Mouse (Mus musculus): ENCODE results near the gene Atp1b3. TPM values are rescaled to one million over a fixed set of nuclear protein-coding genes. Genes with fewer than 3 reads are reported as not detected.
A peak's percentile ranks its signal among the peaks of the same experiment; 100 is the strongest.
"Not testable (repeated sequence)": the region's sequence is repeated elsewhere in the genome, so short reads cannot be mapped to it uniquely, and the experiment has no call there.

Atp1b3 gene
- polyA plus RNA-seq (2015; fragmentation: Nextera tagmentation; extraction: Ambion mirVana), result 178 and 186 TPM in 2 replicates

- H3K36me3 ChIP-seq (ENCODE audit: insufficient read depth, low read length), result no peaks in the 10 kb centered on the region
- no peaks in the 10 kb centered on the region for H3K9me3 ChIP-seq (ENCODE audit: low read length)
- peak within 1 kb of the TSS; percentile 94 for H3K27ac ChIP-seq (ENCODE audit: low read length)
- no peaks in the 10 kb centered on the region for H3K27me3 ChIP-seq (ENCODE audit: insufficient read depth, low read length)
- peak within 1 kb of the TSS; percentile 87 for H3K9ac ChIP-seq (replicated peaks; ENCODE audit: low read length)
- H3K4me2 ChIP-seq (replicated peaks; ENCODE audit: low read depth, low read length), result peak within 1 kb of the TSS; percentile 64
- H3K4me1 ChIP-seq (ENCODE audit: insufficient read depth, low read length), result peaks cover 19% of the 10 kb centered on the region
- ATAC-seq (ENCODE audit: low FRiP score, low TSS enrichment), result peak; percentile 98
- H3K4me3 ChIP-seq (ENCODE audit: low read length), result peak within 1 kb of the TSS; percentile 72
- WGBS, result under 1% methylated on average over 60 of the region's 81 CpGs
Measured at GRCm38 (mm10) chr9:96364141-96364838, at the start of gene Atp1b3. Gene Atp1b3, minus strand, starts transcription at chr9:96364442.

- Histone ChIP-seq H3K27me3 (ENCODE audit: insufficient read depth, low read length) (no peaks in the 10 kb centered on the region), H3K9me3 (ENCODE audit: low read length) (no peaks in the 10 kb centered on the region), H3K4me2 (replicated peaks; ENCODE audit: low read depth, low read length) (no peak overlapping the region), H3K9ac (replicated peaks; ENCODE audit: low read length) (no peak overlapping the region), H3K36me3 (ENCODE audit: insufficient read depth, low read length) (no peaks in the 10 kb centered on the region), H3K27ac (ENCODE audit: low read length) (no peak overlapping the region), H3K4me3 (ENCODE audit: low read length) (no peak overlapping the region), H3K4me1 (ENCODE audit: insufficient read depth, low read length) (no peaks in the 10 kb centered on the region)
- ATAC-seq (ENCODE audit: low FRiP score, low TSS enrichment), result no peak
- WGBS, result 70% methylated on average over 9 of the region's 9 CpGs
Measured at GRCm38 (mm10) chr9:96412821-96413405, 48.7 kb upstream of the Atp1b3 start.

DNA sequence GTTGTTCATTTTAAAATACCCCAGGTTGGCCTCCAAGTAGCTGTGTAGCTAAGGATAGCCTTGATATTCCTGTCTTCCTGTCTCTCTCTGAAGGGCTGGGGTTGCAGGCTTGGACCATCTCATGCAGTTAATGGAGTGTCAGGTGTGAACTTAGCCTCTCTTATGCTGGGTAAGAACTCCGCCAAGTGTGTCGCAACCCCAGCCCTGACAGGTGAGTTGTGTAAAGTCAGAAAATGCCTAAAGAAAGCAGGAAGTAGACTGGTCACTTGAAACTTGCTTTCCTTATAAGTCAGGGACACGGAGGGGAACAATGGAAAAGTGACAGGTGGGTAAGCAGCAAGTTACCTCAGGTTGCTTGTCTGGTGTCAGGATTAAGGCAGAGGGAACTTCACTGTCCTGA lies 40.1 kb upstream of the Atp1b3 start:
- Histone ChIP-seq H3K4me2 (replicated peaks; ENCODE audit: low read depth, low read length) (no peak overlapping the region), H3K9ac (replicated peaks; ENCODE audit: low read length) (no peak overlapping the region), H3K4me1 (ENCODE audit: insufficient read depth, low read length) (no peaks in the 10 kb centered on the region), H3K4me3 (ENCODE audit: low read length) (no peak overlapping the region), H3K27ac (ENCODE audit: low read length) (no peak overlapping the region), H3K27me3 (ENCODE audit: insufficient read depth, low read length) (no peaks in the 10 kb centered on the region), H3K36me3 (ENCODE audit: insufficient read depth, low read length) (no peaks in the 10 kb centered on the region), H3K9me3 (ENCODE audit: low read length) (no peaks in the 10 kb centered on the region)
- 87% methylated on average over 3 of the region's 3 CpGs for WGBS
- ATAC-seq (ENCODE audit: low FRiP score, low TSS enrichment), result no peak

GRCm38 (mm10) chr9:96399916-96400315 lies 35.7 kb upstream of the Atp1b3 start:
- not testable (repeated sequence) for H3K4me2 ChIP-seq (replicated peaks; ENCODE audit: low read depth, low read length); H3K27ac ChIP-seq (ENCODE audit: low read length); H3K36me3 ChIP-seq (ENCODE audit: insufficient read depth, low read length); H3K27me3 ChIP-seq (ENCODE audit: insufficient read depth, low read length); H3K4me1 ChIP-seq (ENCODE audit: insufficient read depth, low read length); H3K4me3 ChIP-seq (ENCODE audit: low read length); H3K9ac ChIP-seq (replicated peaks; ENCODE audit: low read length); H3K9me3 ChIP-seq (ENCODE audit: low read length); ATAC-seq (ENCODE audit: low FRiP score, low TSS enrichment)
- 94% methylated on average over 3 of the region's 3 CpGs for WGBS

- Histone ChIP-seq H3K36me3 (ENCODE audit: insufficient read depth, low read length) (no peaks in the 10 kb centered on the region), H3K27ac (ENCODE audit: low read length) (no peak overlapping the region), H3K4me3 (ENCODE audit: low read length) (no peak overlapping the region), H3K4me2 (replicated peaks; ENCODE audit: low read depth, low read length) (no peak overlapping the region), H3K27me3 (ENCODE audit: insufficient read depth, low read length) (no peaks in the 10 kb centered on the region), H3K4me1 (ENCODE audit: insufficient read depth, low read length) (peaks cover 4% of the 10 kb centered on the region; the same call in 1 of the 2 replicates), H3K9ac (replicated peaks; ENCODE audit: low read length) (no peak overlapping the region), H3K9me3 (ENCODE audit: low read length) (no peaks in the 10 kb centered on the region)
- WGBS, result 68% methylated on average over 6 of the region's 6 CpGs
- no peak for ATAC-seq (ENCODE audit: low FRiP score, low TSS enrichment)
Measured at GRCm38 (mm10) chr9:96399425-96399878, 35.2 kb upstream of the Atp1b3 start.

DNA sequence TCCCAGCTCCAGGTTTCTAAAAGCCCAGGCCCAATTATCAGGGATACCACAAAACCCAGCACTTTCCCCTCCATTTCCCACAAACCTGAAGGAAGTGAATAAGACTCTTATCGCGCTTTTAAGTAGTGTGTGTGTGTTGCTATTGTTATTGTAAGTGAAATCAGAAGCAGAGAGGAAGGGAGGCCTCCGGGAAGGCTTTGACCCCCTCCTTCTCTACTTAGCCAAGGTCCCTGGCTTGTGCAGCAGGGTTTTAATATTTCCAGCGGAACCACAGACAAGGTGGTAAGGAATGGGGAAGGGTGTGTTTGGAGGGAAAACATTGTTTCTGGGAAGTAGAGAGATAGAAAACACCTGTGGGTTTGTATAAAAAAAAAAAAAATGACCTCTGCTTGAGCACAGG lies 34.4 kb upstream of the Atp1b3 start:
- Histone ChIP-seq H3K9ac (replicated peaks; ENCODE audit: low read length) (no peak overlapping the region), H3K4me1 (ENCODE audit: insufficient read depth, low read length) (peaks cover 4% of the 10 kb centered on the region; the same call in 1 of the 2 replicates), H3K9me3 (ENCODE audit: low read length) (no peaks in the 10 kb centered on the region), H3K27ac (ENCODE audit: low read length) (peak overlapping the region; percentile 34; the same call in 1 of the 2 replicates), H3K4me2 (replicated peaks; ENCODE audit: low read depth, low read length) (no peak overlapping the region), H3K4me3 (ENCODE audit: low read length) (no peak overlapping the region), H3K36me3 (ENCODE audit: insufficient read depth, low read length) (no peaks in the 10 kb centered on the region), H3K27me3 (ENCODE audit: insufficient read depth, low read length) (no peaks in the 10 kb centered on the region)
- no peak for ATAC-seq (ENCODE audit: low FRiP score, low TSS enrichment)
- WGBS, result 20% methylated on average over 4 of the region's 4 CpGs

- Histone ChIP-seq H3K4me2 (replicated peaks; ENCODE audit: low read depth, low read length) (no peak overlapping the region), H3K4me3 (ENCODE audit: low read length) (no peak overlapping the region), H3K27ac (ENCODE audit: low read length) (peak overlapping the region; percentile 34; the same call in 1 of the 2 replicates), H3K9ac (replicated peaks; ENCODE audit: low read length) (no peak overlapping the region), H3K36me3 (ENCODE audit: insufficient read depth, low read length) (no peaks in the 10 kb centered on the region), H3K27me3 (ENCODE audit: insufficient read depth, low read length) (no peaks in the 10 kb centered on the region), H3K4me1 (ENCODE audit: insufficient read depth, low read length) (peaks cover 4% of the 10 kb centered on the region; the same call in 1 of the 2 replicates), H3K9me3 (ENCODE audit: low read length) (no peaks in the 10 kb centered on the region)
- 46% methylated on average over 8 of the region's 8 CpGs for WGBS
- ATAC-seq (ENCODE audit: low FRiP score, low TSS enrichment), result no peak
Measured at GRCm38 (mm10) chr9:96398165-96398564, 33.9 kb upstream of the Atp1b3 start.

GRCm38 (mm10) chr9:96394910-96395690 lies 30.9 kb upstream of the Atp1b3 start:
- H3K4me3 ChIP-seq (ENCODE audit: low read length), result no peak overlapping the region
- no peak overlapping the region for H3K27ac ChIP-seq (ENCODE audit: low read length)
- ATAC-seq (ENCODE audit: low FRiP score, low TSS enrichment), result no peak
- 65% methylated on average over 16 of the region's 16 CpGs for WGBS
- H3K9ac ChIP-seq (replicated peaks; ENCODE audit: low read length), result no peak overlapping the region
- no peaks in the 10 kb centered on the region for H3K27me3 ChIP-seq (ENCODE audit: insufficient read depth, low read length)
- no peak overlapping the region for H3K4me2 ChIP-seq (replicated peaks; ENCODE audit: low read depth, low read length)
- H3K9me3 ChIP-seq (ENCODE audit: low read length), result no peaks in the 10 kb centered on the region
- H3K36me3 ChIP-seq (ENCODE audit: insufficient read depth, low read length), result no peaks in the 10 kb centered on the region
- H3K4me1 ChIP-seq (ENCODE audit: insufficient read depth, low read length), result peaks cover 4% of the 10 kb centered on the region; the same call in 1 of the 2 replicates

GRCm38 (mm10) chr9:96393731-96394235 lies 29.5 kb upstream of the Atp1b3 start:
- Histone ChIP-seq H3K4me2 (replicated peaks; ENCODE audit: low read depth, low read length) (no peak overlapping the region), H3K27ac (ENCODE audit: low read length) (no peak overlapping the region), H3K9ac (replicated peaks; ENCODE audit: low read length) (no peak overlapping the region), H3K4me1 (ENCODE audit: insufficient read depth, low read length) (no peaks in the 10 kb centered on the region; the same call in 1 of the 2 replicates), H3K36me3 (ENCODE audit: insufficient read depth, low read length) (no peaks in the 10 kb centered on the region), H3K27me3 (ENCODE audit: insufficient read depth, low read length) (no peaks in the 10 kb centered on the region), H3K9me3 (ENCODE audit: low read length) (no peaks in the 10 kb centered on the region), H3K4me3 (ENCODE audit: low read length) (no peak overlapping the region)
- WGBS, result 62% methylated on average over 2 of the region's 2 CpGs
- ATAC-seq (ENCODE audit: low FRiP score, low TSS enrichment), result no peak

Measured in kidney, embryonic 16.5 days (tissue).